Mouse (Mus musculus): Measurements from ENCODE around the gene Fam126a. TPM values are rescaled to one million over a fixed set of nuclear protein-coding genes. Genes with fewer than 3 reads are reported as not detected.

Gene Fam126a
- total and polyA plus RNA-seq, 3 experiments: 30.0 to 51.1 (median 34.7) TPM

GRCm38 (mm10) chr5:23922516-23923291 lies 107.8 kb downstream of the Fam126a start:
- peaks cover 11 to 36% of the 10 kb centered on the region in 2 experiments for H3K4me1 ChIP-seq (ENCODE audit: control insufficient read depth in 1 of 2, insufficient read depth in 2 of 2, low read length in 2 of 2)
- H3K27ac ChIP-seq (ENCODE audit: control insufficient read depth, low read depth, low read length): peak overlapping the region; percentile 92
- no peaks in the 10 kb centered on the region; the same call in 1 of the 2 replicates for H3K79me2 ChIP-seq (ENCODE audit: control insufficient read depth, insufficient read depth, low read length, poor library complexity)
- H3K36me3 ChIP-seq (ENCODE audit: control insufficient read depth in 1 of 2, insufficient read depth in 2 of 2, low read length in 2 of 2): peaks cover 0 to 23% of the 10 kb centered on the region in 2 experiments; a peak in 2 of 4 replicates
- peak overlapping the region; percentile 63 for H3K9ac ChIP-seq (ENCODE audit: control insufficient read depth, low read depth, low read length, poor library complexity, severe bottlenecking)
- DNase-seq (ENCODE audit: low read depth, low spot score): peak; percentile 98
- no peaks in the 10 kb centered on the region for H3K27me3 ChIP-seq (ENCODE audit: control insufficient read depth in 1 of 2, insufficient read depth in 2 of 2, low read length in 2 of 2)
- H3K4me3 ChIP-seq (ENCODE audit: control insufficient read depth in 1 of 2, insufficient read depth in 1 of 2, low read depth in 2 of 2, low read length in 2 of 2): peak overlapping the region; percentile 51 to 52
- H3K9me3 ChIP-seq (replicated peaks; ENCODE audit: insufficient read depth, low read length): no peaks in the 10 kb centered on the region
- TF ChIP-seq GABPA (IDR thresholded peaks at IDR 0.05; ENCODE audit: low read depth, low read length): no peak
- TF ChIP-seq CHD2 (IDR thresholded peaks at IDR 0.05; ENCODE audit: low read length): peak; percentile 28; the same call in 1 of the 2 replicates
- no peak for TF ChIP-seq USF1 (IDR thresholded peaks at IDR 0.05; ENCODE audit: low read depth, low read length)
- peak; percentile 92 for TF ChIP-seq MAFK (IDR thresholded peaks at IDR 0.05; ENCODE audit: borderline replicate concordance, low read depth, low read length)
- TF ChIP-seq RCOR1 (IDR thresholded peaks at IDR 0.05; ENCODE audit: low read depth, low read length): peak; percentile 92
- peak; percentile 99 for TF ChIP-seq ETS1 (IDR thresholded peaks at IDR 0.05; ENCODE audit: low read depth, low read length)
- TF ChIP-seq ZC3H11A (IDR thresholded peaks at IDR 0.05; ENCODE audit: low read depth, low read length): peak; percentile 53
- TF ChIP-seq TCF12 (IDR thresholded peaks at IDR 0.05; ENCODE audit: low read depth, low read length): peak; percentile 100
- TF ChIP-seq MYC (IDR thresholded peaks at IDR 0.05; ENCODE audit: low read depth, low read length): peak; percentile 96
- TF ChIP-seq USF2 (IDR thresholded peaks at IDR 0.05; ENCODE audit: borderline replicate concordance in 1 of 2, insufficient read depth in 1 of 2, low read depth in 1 of 2, low read length in 2 of 2): no peak
- peak; percentile 99 for TF ChIP-seq SIN3A (IDR thresholded peaks at IDR 0.05; ENCODE audit: low read length)
- TF ChIP-seq ZKSCAN1 (IDR thresholded peaks at IDR 0.05; ENCODE audit: low read depth, low read length): no peak
- TF ChIP-seq ZMIZ1 (IDR thresholded peaks at IDR 0.05; ENCODE audit: low read depth, low read length): peak; percentile 82
- TF ChIP-seq MEF2A (IDR thresholded peaks at IDR 0.05; ENCODE audit: extremely low read depth, insufficient replicate concordance, low read depth, low read length, poor library complexity, severe bottlenecking): no peak
- peak; percentile 72; the same call in 1 of the 2 replicates for TF ChIP-seq JUND (IDR thresholded peaks at IDR 0.05; ENCODE audit: low read depth, low read length)
- peak; percentile 65 for TF ChIP-seq MAX (IDR thresholded peaks at IDR 0.05; ENCODE audit: low read length)
- TF ChIP-seq UBTF (IDR thresholded peaks at IDR 0.05; ENCODE audit: borderline replicate concordance, insufficient read depth, low read depth, low read length): no peak
- TF ChIP-seq MXI1 (IDR thresholded peaks at IDR 0.05; ENCODE audit: low read depth, low read length): peak; percentile 86
- TF ChIP-seq CTCF (IDR thresholded peaks at IDR 0.05 in 2 of 3, conservative IDR thresholded peaks at IDR 0.05 in 1 of 3; ENCODE audit: control insufficient read depth in 1 of 3, insufficient read depth in 1 of 3, low read depth in 2 of 3, low read length in 3 of 3, poor library complexity in 1 of 3, severe bottlenecking in 1 of 3): no peak
- TF ChIP-seq NELFE (IDR thresholded peaks at IDR 0.05; ENCODE audit: low read depth, low read length): no peak; the same call in 1 of the 2 replicates
- TF ChIP-seq NRF1 (IDR thresholded peaks at IDR 0.05; ENCODE audit: insufficient read depth, low read depth, low read length, poor library complexity, severe bottlenecking): no peak
- peak in 1 of 2 experiments; percentile 46; a peak in 1 of 4 replicates for TF ChIP-seq POLR2A (IDR thresholded peaks at IDR 0.05; ENCODE audit: control insufficient read depth in 1 of 2, insufficient read depth in 1 of 2, low read depth in 1 of 2, low read length in 2 of 2, poor library complexity in 1 of 2)
- peak; percentile 7; the same call in 1 of the 2 replicates for TF ChIP-seq SMC3 (IDR thresholded peaks at IDR 0.05; ENCODE audit: low read depth, low read length)
- TF ChIP-seq E2F4 (IDR thresholded peaks at IDR 0.05; ENCODE audit: borderline replicate concordance, low read depth, low read length): no peak
- peak; percentile 49; the same call in 1 of the 2 replicates for TF ChIP-seq KAT2A (conservative IDR thresholded peaks at IDR 0.05; ENCODE audit: low read depth, low read length)
- TF ChIP-seq POLR2AphosphoS2 (IDR thresholded peaks at IDR 0.05; ENCODE audit: low read length): peak; percentile 78
- TF ChIP-seq EP300 (IDR thresholded peaks at IDR 0.05; ENCODE audit: low read depth in 1 of 2, low read length in 2 of 2): peak; percentile 99
- peak; percentile 85 for TF ChIP-seq TBP (IDR thresholded peaks at IDR 0.05; ENCODE audit: low read depth, low read length)
- 0 out of 2 replicates have a peak, but pooled peaks have one; percentile 60 for TF ChIP-seq HCFC1 (IDR thresholded peaks at IDR 0.05; ENCODE audit: low read depth, low read length)
- no peak; the same call in 1 of the 2 replicates for TF ChIP-seq POLR2AphosphoS5 (IDR thresholded peaks at IDR 0.05; ENCODE audit: borderline replicate concordance, low read depth, low read length)
- TF ChIP-seq MYB (IDR thresholded peaks at IDR 0.05; ENCODE audit: low read depth, low read length): peak; percentile 67
- TF ChIP-seq ZNF384 (IDR thresholded peaks at IDR 0.05; ENCODE audit: low read depth, low read length): peak; percentile 38; the same call in 1 of the 2 replicates
- peak; percentile 99 for TF ChIP-seq TAL1 (IDR thresholded peaks at IDR 0.05; ENCODE audit: low read length)
- peak; percentile 100 for TF ChIP-seq GATA1 (IDR thresholded peaks at IDR 0.05; ENCODE audit: low read depth, low read length)
- no peak for TF ChIP-seq ELF1 (IDR thresholded peaks at IDR 0.05; ENCODE audit: low read depth, low read length)
